Comparison of ENCODE assay signal across 15 mouse cellular contexts in genomic region chr2:166516261-166516660, GRCm38 (mm10).
DNase-seq lines count a peak whose midpoint lies in the region; ATAC-seq and TF ChIP-seq lines count a peak whose summit lies in the region.
"Had no signal": no experiment of that assay in that cellular context is flagged by ENCODE, and none has a peak within 500 bp of the region (broad histone marks: within the 10 kb centered on the region; RNA-seq: fewer than 3 reads in every experiment).

No protein-coding gene starts in this region.

- no peak overlapping the region for H3K4me2 ChIP-seq in limb, embryonic 14.5 days (replicated peaks; ENCODE audit: low read depth, low read length, severe bottlenecking)
- H3K4me2 ChIP-seq in neural tube, embryonic 13.5 days: no peak overlapping the region
- H3K4me2 ChIP-seq in neural tube, embryonic 15.5 days: no peak overlapping the region
- no peak overlapping the region for H3K4me2 ChIP-seq in stomach, postnatal 0 days (replicated peaks; ENCODE audit: low read depth)
- H3K4me2 ChIP-seq: liver, embryonic 11.5 days; midbrain, embryonic 15.5 days had no signal

- peak; percentile 91 for DNase-seq in heart, adult 11 months
- DNase-seq in heart, adult 8-10 months (ENCODE audit: low spot score): no peak
- no peak for DNase-seq in limb, embryonic 14.5 days (ENCODE audit: low spot score)
- DNase-seq in limb, embryonic 10.5 days (ENCODE audit: low spot score): no peak
- no peak for DNase-seq in stomach, postnatal 0 days (ENCODE audit: low spot score)
- no peak for DNase-seq in ovary, adult 18-20 months (ENCODE audit: low spot score)
- DNase-seq: adrenal gland, postnatal 25 days; cerebellum, adult 8-10 months; kidney, adult 9 months; right cerebral cortex, postnatal 25 days; thymus, postnatal 14 days had no signal

- H3K9ac ChIP-seq in limb, embryonic 14.5 days (ENCODE audit: low read depth, low read length, severe bottlenecking): no peak overlapping the region
- no peak overlapping the region for H3K9ac ChIP-seq in neural tube, embryonic 13.5 days
- H3K9ac ChIP-seq in neural tube, embryonic 15.5 days (replicated peaks): no peak overlapping the region
- no peak overlapping the region for H3K9ac ChIP-seq in stomach, postnatal 0 days (ENCODE audit: low read length)
- H3K9ac ChIP-seq: midbrain, embryonic 15.5 days had no signal

- no peak overlapping the region for H3K4me3 ChIP-seq in limb, embryonic 14.5 days (replicated peaks; ENCODE audit: low read length)
- no peak overlapping the region for H3K4me3 ChIP-seq in limb, embryonic 10.5 days
- H3K4me3 ChIP-seq in neural tube, embryonic 13.5 days: no peak overlapping the region
- no peak overlapping the region for H3K4me3 ChIP-seq in neural tube, embryonic 15.5 days (replicated peaks)
- H3K4me3 ChIP-seq in stomach, postnatal 0 days (ENCODE audit: low read depth, low read length): no peak overlapping the region
- H3K4me3 ChIP-seq: midbrain, embryonic 15.5 days had no signal

- TF ChIP-seq POLR2A in limb, embryonic 14.5 days (IDR thresholded peaks at IDR 0.05; ENCODE audit: borderline replicate concordance, extremely low read depth, insufficient read depth, insufficient read length): no peak

- H3K36me3 ChIP-seq in limb, embryonic 14.5 days (ENCODE audit: control insufficient read depth, insufficient read depth, low read length): no peaks in the 10 kb centered on the region
- no peaks in the 10 kb centered on the region for H3K36me3 ChIP-seq in limb, embryonic 10.5 days
- no peaks in the 10 kb centered on the region for H3K36me3 ChIP-seq in neural tube, embryonic 13.5 days
- no peaks in the 10 kb centered on the region for H3K36me3 ChIP-seq in neural tube, embryonic 15.5 days
- no peaks in the 10 kb centered on the region for H3K36me3 ChIP-seq in stomach, postnatal 0 days (ENCODE audit: control insufficient read depth, insufficient read depth, low read length)
- H3K36me3 ChIP-seq: midbrain, embryonic 15.5 days had no signal

- TF ChIP-seq CTCF in stomach, postnatal 0 days (IDR thresholded peaks at IDR 0.05; ENCODE audit: low read depth): 0 out of 2 replicates have a peak, but pooled peaks have one; percentile 12

- no peaks in the 10 kb centered on the region for H3K9me3 ChIP-seq in limb, embryonic 14.5 days (ENCODE audit: control insufficient read depth, low read length)
- H3K9me3 ChIP-seq in limb, embryonic 10.5 days (replicated peaks): no peaks in the 10 kb centered on the region
- H3K9me3 ChIP-seq in neural tube, embryonic 13.5 days: no peaks in the 10 kb centered on the region
- no peaks in the 10 kb centered on the region for H3K9me3 ChIP-seq in neural tube, embryonic 15.5 days (replicated peaks)
- no peaks in the 10 kb centered on the region for H3K9me3 ChIP-seq in stomach, postnatal 0 days (ENCODE audit: control insufficient read depth, low read length)
- H3K9me3 ChIP-seq: midbrain, embryonic 15.5 days had no signal

- H3K27ac ChIP-seq in limb, embryonic 14.5 days (replicated peaks; ENCODE audit: low read depth, low read length): 0 out of 2 replicates have a peak overlapping the region, but pooled peaks have one; percentile 38
- H3K27ac ChIP-seq in limb, embryonic 10.5 days: no peak overlapping the region
- peak overlapping the region; percentile 90; the same call in 1 of the 2 replicates for H3K27ac ChIP-seq in neural tube, embryonic 13.5 days (replicated peaks)
- no peak overlapping the region; the same call in 1 of the 2 replicates for H3K27ac ChIP-seq in neural tube, embryonic 15.5 days (replicated peaks)
- H3K27ac ChIP-seq in stomach, postnatal 0 days (replicated peaks): no peak overlapping the region

- 73% methylated on average over 1 of the region's 1 CpGs for WGBS in limb, embryonic 14.5 days
- 87% methylated on average over 1 of the region's 1 CpGs for WGBS in limb, embryonic 10.5 days
- 82% methylated on average over 1 of the region's 1 CpGs for WGBS in neural tube, embryonic 13.5 days
- WGBS in neural tube, embryonic 15.5 days: 82% methylated on average over 1 of the region's 1 CpGs
- 75% methylated on average over 1 of the region's 1 CpGs for WGBS in stomach, postnatal 0 days

- H3K27me3 ChIP-seq in limb, embryonic 14.5 days (ENCODE audit: control insufficient read depth, insufficient read depth, low read length): no peaks in the 10 kb centered on the region
- H3K27me3 ChIP-seq in limb, embryonic 10.5 days (ENCODE audit: low read depth, poor library complexity, severe bottlenecking): peaks cover 10% of the 10 kb centered on the region; the same call in 1 of the 2 replicates
- peaks cover 45% of the 10 kb centered on the region for H3K27me3 ChIP-seq in neural tube, embryonic 13.5 days
- 0 out of 2 replicates have a peak, but pooled peaks cover 5% of the 10 kb centered on the region for H3K27me3 ChIP-seq in neural tube, embryonic 15.5 days (replicated peaks)
- H3K27me3 ChIP-seq in stomach, postnatal 0 days (ENCODE audit: control insufficient read depth, insufficient read depth, low read length): no peaks in the 10 kb centered on the region; the same call in 1 of the 2 replicates
- H3K27me3 ChIP-seq: midbrain, embryonic 15.5 days had no signal

- no peak for TF ChIP-seq EP300 in stomach, postnatal 0 days (optimal IDR thresholded peaks at IDR 0.05)

- no peak for ATAC-seq in limb, embryonic 14.5 days (ENCODE audit: low FRiP score, low read depth)
- no peak for ATAC-seq in neural tube, embryonic 13.5 days (ENCODE audit: low read depth)
- no peak for ATAC-seq in neural tube, embryonic 15.5 days (ENCODE audit: low FRiP score)
- ATAC-seq in stomach, postnatal 0 days (ENCODE audit: low FRiP score, low TSS enrichment): no peak
- ATAC-seq: midbrain, embryonic 15.5 days had no signal

- peaks cover 15% of the 10 kb centered on the region for H3K4me1 ChIP-seq in limb, embryonic 14.5 days (ENCODE audit: control insufficient read depth, insufficient read depth, low read length)
- peaks cover 39% of the 10 kb centered on the region for H3K4me1 ChIP-seq in limb, embryonic 10.5 days
- peaks cover 41% of the 10 kb centered on the region for H3K4me1 ChIP-seq in neural tube, embryonic 13.5 days (replicated peaks)
- peaks cover 39% of the 10 kb centered on the region for H3K4me1 ChIP-seq in neural tube, embryonic 15.5 days
- H3K4me1 ChIP-seq in stomach, postnatal 0 days (replicated peaks; ENCODE audit: control insufficient read depth, insufficient read depth): no peaks in the 10 kb centered on the region

Comparison
In these comparisons a context has a peak if more than half of its experiments do, and no peak if none do; other contexts are left out.
1. H3K27ac ChIP-seq: peak in limb, embryonic 14.5 days (single experiment) and neural tube, embryonic 13.5 days (single experiment); none in limb, embryonic 10.5 days (single experiment), neural tube, embryonic 15.5 days (single experiment) and stomach, postnatal 0 days (single experiment).